Mouse (Mus musculus) thymus, adult 2 months (tissue): Measurements from ENCODE around the gene Tspo2. TPM values are rescaled to one million over a fixed set of nuclear protein-coding genes. Genes with fewer than 3 reads are reported as not detected.

ENCODE experiments used
- DNase-seq: peaks from one replicate; pipeline ENCODE4 v3.0.0; 2021
- H3K27ac ChIP-seq: fragments of 200-500 bp; 2 replicates; pipeline ENCODE4 v1.5.1; 2012; ENCODE audit warnings: low read length, control low read depth; ENCODE audit not compliant: control insufficient read depth, insufficient read depth
- H3K27me3 ChIP-seq: fragments of 200-500 bp; 2 replicates; pipeline ENCODE4 v1.6.1; 2012; ENCODE audit warnings: mild to moderate bottlenecking, low read length, moderate library complexity, mixed read lengths; ENCODE audit not compliant: control insufficient read depth, insufficient read depth
- H3K36me3 ChIP-seq: fragments of 200-500 bp; 2 replicates; pipeline ENCODE4 v1.6.1; 2012; ENCODE audit warnings: mild to moderate bottlenecking, low read length, moderate library complexity; ENCODE audit not compliant: control insufficient read depth, insufficient read depth
- H3K4me1 ChIP-seq: fragments of 200-500 bp; replicated peaks from 2 replicates; pipeline ENCODE4 v1.6.1; 2012; ENCODE audit warnings: low read length; ENCODE audit not compliant: control insufficient read depth, insufficient read depth
- H3K4me3 ChIP-seq: fragments of 200-500 bp; 2 replicates; pipeline ENCODE4 v1.5.1; 2012; ENCODE audit warnings: mild to moderate bottlenecking, low read length, control low read depth, moderate library complexity; ENCODE audit not compliant: control insufficient read depth, insufficient read depth
- CTCF ChIP-seq: fragments of 200-500 bp; IDR thresholded peaks from 2 replicates; pipeline ENCODE4 v1.5.1; 2012; ENCODE audit warnings: mild to moderate bottlenecking, control low read depth, low read length, moderate library complexity, borderline replicate concordance; ENCODE audit not compliant: control insufficient read depth, poor library complexity, insufficient read depth; ENCODE audit errors: extremely low read depth
- POLR2A ChIP-seq: fragments of 200-500 bp; IDR thresholded peaks from 2 replicates; pipeline ENCODE4 v1.6.1; 2012; ENCODE audit warnings: mild to moderate bottlenecking, low read length, control low read depth, moderate library complexity; ENCODE audit not compliant: control insufficient read depth, poor library complexity, insufficient read depth; ENCODE audit errors: extremely low read depth
- WGBS: fragments of 180-500 bp; shearing (Covaris S2); methylation state at CpG from one replicate; pipeline ENCODE4 v1.1.7; 2018; 5-methylcytosine and 5-hydroxymethylcytosine counted together
- polyA plus RNA-seq: library from polyadenylated mRNA; depleted of rRNA; stranded (reverse); fragments of >200 nt; gene quantifications from 2 replicates; pipeline ENCODE4 v1.2.3, GENCODE M21; 2012

Gene Tspo2
- polyA plus RNA-seq, 1 experiment = 0.22 TPM

DNA sequence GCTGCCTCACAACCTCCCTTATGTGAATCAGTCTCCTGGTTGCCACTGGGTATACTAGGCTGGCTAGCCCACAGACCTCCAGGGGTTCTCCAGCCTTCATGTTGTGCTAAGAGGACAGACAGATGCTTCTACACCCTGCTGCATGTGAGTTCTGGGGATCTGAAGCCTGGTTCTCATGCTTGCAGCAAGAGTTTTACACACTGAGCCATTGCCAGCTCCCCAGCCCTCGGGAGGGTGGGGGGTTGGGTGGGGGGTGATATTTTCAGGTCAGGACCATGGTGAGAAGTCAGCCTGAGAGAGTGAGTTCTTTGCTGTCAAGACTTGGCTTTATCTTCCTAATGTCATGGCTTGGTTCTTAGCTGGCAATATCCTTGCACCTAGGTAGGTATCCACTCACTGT is 32.5 kb downstream of the Tspo2 start:
- TF ChIP-seq POLR2A (no peak), CTCF (no peak)
- Histone ChIP-seq H3K27ac (no peak overlapping the region), H3K36me3 (peaks cover 18% of the 10 kb centered on the region; the same call in 1 of the 2 replicates), H3K4me1 (no peaks in the 10 kb centered on the region; the same call in 1 of the 2 replicates), H3K27me3 (no peaks in the 10 kb centered on the region), H3K4me3 (no peak overlapping the region)
- DNase-seq = no peak
- 43% methylated on average over 1 of the region's 1 CpGs for WGBS

DNA sequence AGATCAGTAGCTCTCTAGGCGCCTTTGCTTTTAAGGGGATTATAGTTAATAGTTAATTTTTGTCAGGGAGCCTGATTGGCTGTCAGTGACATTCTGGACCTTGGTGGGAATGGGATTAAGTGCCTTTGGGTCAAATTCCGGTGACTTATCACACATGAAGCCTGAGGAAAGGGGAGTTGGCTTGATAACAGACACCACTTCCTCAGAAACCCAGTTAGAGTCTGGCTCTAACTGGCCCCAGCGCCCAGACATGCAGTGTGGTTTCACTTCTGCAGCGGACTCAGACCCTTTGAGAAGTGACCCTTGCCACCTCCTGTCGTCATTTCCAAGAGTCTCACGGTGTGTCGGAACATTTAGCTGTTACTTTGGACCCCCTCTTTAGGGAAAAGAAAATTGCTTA is 33.1 kb downstream of the Tspo2 start:
- DNase-seq = no peak
- WGBS = 58% methylated on average over 7 of the region's 7 CpGs
- H3K36me3 ChIP-seq = peaks cover 18% of the 10 kb centered on the region; the same call in 1 of the 2 replicates
- no peak overlapping the region for H3K27ac ChIP-seq
- H3K4me3 ChIP-seq = no peak overlapping the region
- TF ChIP-seq CTCF (no peak), POLR2A (no peak)
- no peaks in the 10 kb centered on the region for H3K27me3 ChIP-seq
- no peaks in the 10 kb centered on the region; the same call in 1 of the 2 replicates for H3K4me1 ChIP-seq

DNA sequence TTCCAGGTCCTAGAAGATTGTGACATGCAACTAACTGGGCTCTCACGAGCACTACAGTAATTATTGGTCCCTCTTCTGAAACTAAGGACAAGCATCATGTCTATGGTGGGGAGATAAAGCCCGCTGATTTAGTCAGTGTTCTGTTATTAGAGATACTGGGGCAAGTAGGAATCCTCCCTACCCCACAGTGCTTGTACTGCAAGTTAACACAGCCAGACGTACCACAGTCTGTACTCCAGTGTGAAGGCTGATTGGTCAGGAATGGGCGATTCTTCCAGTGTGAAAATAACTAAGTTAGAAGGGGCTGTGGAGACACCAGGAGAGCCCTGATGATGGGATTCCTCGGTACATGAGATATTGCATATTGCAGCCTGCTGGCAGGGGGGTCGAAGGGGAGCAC is 33.8 kb downstream of the Tspo2 start:
- Histone ChIP-seq H3K27ac (no peak overlapping the region), H3K4me3 (no peak overlapping the region), H3K4me1 (no peaks in the 10 kb centered on the region; the same call in 1 of the 2 replicates), H3K36me3 (peaks cover 18% of the 10 kb centered on the region; the same call in 1 of the 2 replicates), H3K27me3 (no peaks in the 10 kb centered on the region)
- TF ChIP-seq CTCF (no peak), POLR2A (no peak)
- DNase-seq = no peak
- WGBS = 94% methylated on average over 6 of the region's 6 CpGs

DNA sequence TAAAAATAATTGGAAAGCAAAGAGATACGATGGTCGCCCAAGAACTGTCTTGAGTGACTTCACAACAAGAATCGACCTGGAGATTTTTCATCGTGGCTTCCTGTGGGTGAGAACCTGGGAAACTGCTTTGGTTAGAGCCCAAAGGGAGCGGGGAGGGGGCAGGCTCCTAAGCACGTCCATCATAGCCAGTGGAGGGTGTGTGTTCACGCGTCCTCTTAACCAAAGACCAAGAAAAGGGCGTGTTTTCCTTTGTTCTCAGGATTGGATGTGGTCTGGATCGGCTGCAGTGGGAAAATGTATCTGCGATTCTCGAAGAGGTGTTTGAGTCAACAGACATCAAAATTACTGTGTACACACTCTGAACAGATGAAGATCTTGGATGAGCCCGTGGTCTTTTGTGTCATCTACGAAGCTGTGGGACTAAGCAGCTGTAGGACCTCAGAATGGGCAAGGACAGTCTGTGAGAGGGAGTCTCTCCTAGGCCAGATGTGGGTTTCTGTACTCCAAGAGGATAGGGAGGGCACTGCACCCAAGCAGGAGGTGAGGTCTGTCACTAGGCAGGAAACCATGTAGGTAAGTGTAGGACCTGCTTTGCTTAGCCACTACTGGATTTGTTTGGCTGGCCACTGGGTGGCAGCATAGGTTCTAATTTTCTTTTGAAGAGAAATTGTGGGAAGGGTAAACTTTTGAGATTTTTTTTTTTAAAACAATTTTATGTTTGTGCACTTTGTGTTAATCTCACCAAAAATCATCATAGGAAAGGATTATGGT is 34.7 kb downstream of the Tspo2 start:
- no peaks in the 10 kb centered on the region; the same call in 1 of the 2 replicates for H3K4me1 ChIP-seq
- H3K27ac ChIP-seq = no peak overlapping the region
- TF ChIP-seq CTCF = no peak
- no peak for TF ChIP-seq POLR2A
- peak; percentile 81 for DNase-seq
- H3K4me3 ChIP-seq = no peak overlapping the region
- peaks cover 18% of the 10 kb centered on the region; the same call in 1 of the 2 replicates for H3K36me3 ChIP-seq
- 91% methylated on average over 14 of the region's 14 CpGs for WGBS
- H3K27me3 ChIP-seq = no peaks in the 10 kb centered on the region

DNA sequence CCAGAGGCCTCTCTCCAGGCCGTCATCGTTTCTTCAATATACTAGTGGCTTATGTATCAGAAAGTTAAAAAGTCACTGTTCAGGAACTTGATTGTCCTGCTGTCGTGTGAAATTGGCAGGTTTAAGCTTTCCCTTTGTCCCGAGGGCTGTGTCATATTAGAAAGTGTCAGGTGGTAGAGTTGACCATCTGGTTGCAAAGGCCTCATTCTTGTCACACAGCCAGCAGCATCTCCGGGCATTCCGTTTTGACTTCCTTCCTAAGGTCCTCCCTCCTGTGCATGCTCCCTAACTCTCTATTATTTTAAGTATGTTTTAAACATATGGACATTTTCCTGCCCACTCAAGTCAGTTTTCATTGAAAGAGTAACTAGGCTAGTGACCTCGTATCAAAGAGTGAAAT is 35.3 kb downstream of the Tspo2 start:
- WGBS = 92% methylated on average over 7 of the region's 7 CpGs
- Histone ChIP-seq H3K27ac (no peak overlapping the region), H3K36me3 (peaks cover 18% of the 10 kb centered on the region; the same call in 1 of the 2 replicates), H3K4me3 (no peak overlapping the region), H3K4me1 (peaks cover 3% of the 10 kb centered on the region), H3K27me3 (no peaks in the 10 kb centered on the region)
- TF ChIP-seq CTCF (no peak), POLR2A (no peak)
- no peak for DNase-seq

DNA sequence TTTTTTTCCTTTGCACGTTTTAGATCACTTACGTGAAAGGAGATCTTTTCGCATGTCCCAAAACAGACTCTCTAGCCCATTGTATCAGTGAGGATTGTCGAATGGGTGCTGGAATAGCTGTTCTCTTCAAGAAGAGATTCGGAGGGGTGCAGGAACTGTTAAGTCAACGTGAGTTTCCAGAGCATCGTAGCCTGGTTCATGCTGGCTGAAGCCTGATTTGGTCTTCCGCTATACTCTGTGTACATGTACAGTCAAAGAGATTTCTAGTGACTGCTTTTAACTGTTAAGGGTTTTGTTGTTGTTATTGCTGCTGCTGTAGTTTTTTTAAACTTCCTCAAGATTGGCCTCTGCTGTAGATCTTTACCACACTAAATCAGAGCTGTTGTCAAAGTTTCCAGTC is 40.1 kb downstream of the Tspo2 start:
- Histone ChIP-seq H3K27ac (no peak overlapping the region), H3K4me3 (no peak overlapping the region)

More for the DNA sequence above, 40.1 kb downstream of the Tspo2 start:
- DNase-seq = no peak
- peaks cover 14% of the 10 kb centered on the region; the same call in 1 of the 2 replicates for H3K36me3 ChIP-seq
- no peaks in the 10 kb centered on the region for H3K27me3 ChIP-seq
- H3K4me1 ChIP-seq = peaks cover 8% of the 10 kb centered on the region
- TF ChIP-seq POLR2A = no peak
- TF ChIP-seq CTCF = no peak
- 61% methylated on average over 8 of the region's 8 CpGs for WGBS
